Mouse (Mus musculus): ENCODE data around the gene Wscd2. TPM values are rescaled to one million over a fixed set of nuclear protein-coding genes. Genes with fewer than 3 reads are reported as not detected.

The Wscd2 gene
- polyA plus RNA-seq, 1 experiment from 2014 or later, result 2.5 TPM

GRCm38 (mm10) chr5:113461998-113462625 is 28.0 kb upstream of the Wscd2 start:
- Histone ChIP-seq H3K9me3 (replicated peaks) (no peaks in the 10 kb centered on the region), H3K9ac (no peak overlapping the region), H3K27ac (no peak overlapping the region), H3K36me3 (no peaks in the 10 kb centered on the region), H3K4me3 (no peak overlapping the region), H3K27me3 (peaks cover 65% of the 10 kb centered on the region), H3K4me1 (replicated peaks) (no peaks in the 10 kb centered on the region), H3K4me2 (no peak overlapping the region)
- WGBS, result 41% methylated on average over 21 of the region's 21 CpGs
- ATAC-seq (replicated peaks; ENCODE audit: insufficient number of reproducible peaks, insufficient read depth, low FRiP score, low read depth), result no peak

GRCm38 (mm10) chr5:113464731-113465130 is 25.4 kb upstream of the Wscd2 start:
- Histone ChIP-seq H3K27me3 (peaks cover 69% of the 10 kb centered on the region), H3K36me3 (no peaks in the 10 kb centered on the region), H3K27ac (no peak overlapping the region), H3K9me3 (replicated peaks) (no peaks in the 10 kb centered on the region), H3K4me1 (replicated peaks) (no peaks in the 10 kb centered on the region), H3K4me2 (no peak overlapping the region), H3K9ac (no peak overlapping the region), H3K4me3 (no peak overlapping the region)
- WGBS, result 73% methylated on average over 6 of the region's 6 CpGs
- no peak for ATAC-seq (replicated peaks; ENCODE audit: insufficient number of reproducible peaks, insufficient read depth, low FRiP score, low read depth)

GRCm38 (mm10) chr5:113466536-113466935 is 23.6 kb upstream of the Wscd2 start:
- Histone ChIP-seq H3K27me3 (peaks cover 52% of the 10 kb centered on the region), H3K4me1 (replicated peaks) (no peaks in the 10 kb centered on the region)

GRCm38 (mm10) chr5:113467072-113467471 is 23.1 kb upstream of the Wscd2 start:
- Histone ChIP-seq H3K9ac (no peak overlapping the region), H3K27me3 (peaks cover 47% of the 10 kb centered on the region)
- WGBS, result 39% methylated on average over 4 of the region's 4 CpGs

More at GRCm38 (mm10) chr5:113466536-113466935, 23.6 kb upstream of the Wscd2 start:
- Histone ChIP-seq H3K4me2 (no peak overlapping the region), H3K36me3 (no peaks in the 10 kb centered on the region), H3K27ac (no peak overlapping the region), H3K9ac (no peak overlapping the region), H3K4me3 (no peak overlapping the region), H3K9me3 (replicated peaks) (no peaks in the 10 kb centered on the region)
- WGBS, result 66% methylated on average over 6 of the region's 6 CpGs
- ATAC-seq (replicated peaks; ENCODE audit: insufficient number of reproducible peaks, insufficient read depth, low FRiP score, low read depth), result no peak

GRCm38 (mm10) chr5:113467765-113468164 is 22.4 kb upstream of the Wscd2 start:
- H3K4me2 ChIP-seq, result no peak overlapping the region
- no peaks in the 10 kb centered on the region for H3K4me1 ChIP-seq (replicated peaks)
- WGBS, result 1% methylated on average over 8 of the region's 8 CpGs
- no peak overlapping the region for H3K4me3 ChIP-seq
- peaks cover 40% of the 10 kb centered on the region for H3K27me3 ChIP-seq
- no peak overlapping the region for H3K27ac ChIP-seq
- no peaks in the 10 kb centered on the region for H3K36me3 ChIP-seq
- no peak overlapping the region for H3K9ac ChIP-seq
- ATAC-seq (replicated peaks; ENCODE audit: insufficient number of reproducible peaks, insufficient read depth, low FRiP score, low read depth), result no peak
- no peaks in the 10 kb centered on the region for H3K9me3 ChIP-seq (replicated peaks)

More at GRCm38 (mm10) chr5:113467072-113467471, 23.1 kb upstream of the Wscd2 start:
- H3K4me2 ChIP-seq, result no peak overlapping the region
- no peak overlapping the region for H3K4me3 ChIP-seq
- H3K36me3 ChIP-seq, result no peaks in the 10 kb centered on the region
- no peak for ATAC-seq (replicated peaks; ENCODE audit: insufficient number of reproducible peaks, insufficient read depth, low FRiP score, low read depth)
- no peaks in the 10 kb centered on the region for H3K4me1 ChIP-seq (replicated peaks)
- H3K9me3 ChIP-seq (replicated peaks), result no peaks in the 10 kb centered on the region
- H3K27ac ChIP-seq, result no peak overlapping the region

GRCm38 (mm10) chr5:113468625-113469024 is 21.5 kb upstream of the Wscd2 start:
- Histone ChIP-seq H3K9ac (no peak overlapping the region), H3K9me3 (replicated peaks) (no peaks in the 10 kb centered on the region), H3K4me2 (no peak overlapping the region), H3K4me3 (no peak overlapping the region), H3K36me3 (no peaks in the 10 kb centered on the region), H3K27me3 (peaks cover 31% of the 10 kb centered on the region), H3K4me1 (replicated peaks) (no peaks in the 10 kb centered on the region), H3K27ac (no peak overlapping the region)
- 67% methylated on average over 5 of the region's 5 CpGs for WGBS
- ATAC-seq (replicated peaks; ENCODE audit: insufficient number of reproducible peaks, insufficient read depth, low FRiP score, low read depth), result no peak

DNA sequence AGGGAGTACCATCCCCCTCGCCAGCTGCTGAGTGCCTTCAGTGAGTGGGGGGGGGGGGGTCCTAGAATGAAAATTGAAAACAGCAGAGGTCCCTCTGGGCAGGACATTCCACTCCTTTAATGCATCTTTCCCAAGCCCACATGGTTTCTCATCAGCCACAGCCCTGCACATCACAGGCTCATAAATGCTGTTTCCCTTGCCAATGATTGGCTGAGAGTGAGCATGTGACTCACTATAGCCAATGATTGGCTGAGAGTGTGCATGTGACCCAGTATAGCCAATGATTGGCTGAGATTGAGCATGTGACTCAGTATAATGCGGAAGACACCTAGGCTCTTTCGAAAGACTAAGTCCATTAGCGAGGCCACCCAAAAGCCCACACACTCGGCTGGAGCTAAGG is 20.9 kb upstream of the Wscd2 start:
- no peak overlapping the region for H3K9ac ChIP-seq
- no peak overlapping the region for H3K4me2 ChIP-seq
- WGBS, result 86% methylated on average over 5 of the region's 5 CpGs
- ATAC-seq (replicated peaks; ENCODE audit: insufficient number of reproducible peaks, insufficient read depth, low FRiP score, low read depth), result no peak
- peaks cover 28% of the 10 kb centered on the region for H3K27me3 ChIP-seq
- no peak overlapping the region for H3K27ac ChIP-seq
- H3K9me3 ChIP-seq (replicated peaks), result no peaks in the 10 kb centered on the region
- H3K4me1 ChIP-seq (replicated peaks), result no peaks in the 10 kb centered on the region
- H3K36me3 ChIP-seq, result no peaks in the 10 kb centered on the region
- no peak overlapping the region for H3K4me3 ChIP-seq

DNA sequence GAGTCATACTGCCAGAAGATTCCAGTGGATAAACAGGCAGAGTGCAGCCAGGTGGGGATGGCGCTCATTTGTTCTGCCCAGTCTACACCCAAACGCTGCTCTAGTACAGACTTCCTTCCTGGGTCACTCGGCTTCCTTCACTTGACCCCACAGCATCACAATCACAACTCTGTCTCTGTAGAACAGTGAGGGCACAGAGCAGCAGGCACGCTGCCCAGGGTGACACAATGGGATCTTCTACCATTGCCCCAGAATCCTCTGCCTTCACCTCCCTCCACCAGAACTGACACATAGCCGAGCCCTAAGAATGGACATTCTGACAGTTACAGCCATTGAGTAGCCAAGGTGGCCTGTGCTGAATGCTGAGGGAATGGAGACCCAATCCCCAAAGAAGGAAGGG is 20.3 kb upstream of the Wscd2 start:
- Histone ChIP-seq H3K4me3 (no peak overlapping the region), H3K27ac (no peak overlapping the region), H3K9me3 (replicated peaks) (no peaks in the 10 kb centered on the region), H3K27me3 (peaks cover 26% of the 10 kb centered on the region), H3K4me2 (no peak overlapping the region), H3K4me1 (replicated peaks) (no peaks in the 10 kb centered on the region), H3K36me3 (no peaks in the 10 kb centered on the region), H3K9ac (no peak overlapping the region)
- WGBS, result 77% methylated on average over 5 of the region's 5 CpGs
- no peak for ATAC-seq (replicated peaks; ENCODE audit: insufficient number of reproducible peaks, insufficient read depth, low FRiP score, low read depth)

- Histone ChIP-seq H3K9me3 (replicated peaks) (no peaks in the 10 kb centered on the region), H3K4me3 (no peak overlapping the region), H3K9ac (no peak overlapping the region), H3K4me2 (no peak overlapping the region), H3K27ac (no peak overlapping the region), H3K27me3 (peaks cover 14% of the 10 kb centered on the region), H3K4me1 (replicated peaks) (peaks cover 3% of the 10 kb centered on the region), H3K36me3 (no peaks in the 10 kb centered on the region)
- no peak for ATAC-seq (replicated peaks; ENCODE audit: insufficient number of reproducible peaks, insufficient read depth, low FRiP score, low read depth)
- 39% methylated on average over 4 of the region's 4 CpGs for WGBS
Measured at GRCm38 (mm10) chr5:113471417-113471816, 18.7 kb upstream of the Wscd2 start.

GRCm38 (mm10) chr5:113472339-113472738 is 17.8 kb upstream of the Wscd2 start:
- Histone ChIP-seq H3K27me3 (peaks cover 10% of the 10 kb centered on the region), H3K4me3 (no peak overlapping the region), H3K4me2 (no peak overlapping the region), H3K9me3 (replicated peaks) (no peaks in the 10 kb centered on the region), H3K36me3 (no peaks in the 10 kb centered on the region), H3K27ac (no peak overlapping the region), H3K9ac (no peak overlapping the region), H3K4me1 (replicated peaks) (peaks cover 12% of the 10 kb centered on the region)
- 48% methylated on average over 7 of the region's 7 CpGs for WGBS
- no peak for ATAC-seq (replicated peaks; ENCODE audit: insufficient number of reproducible peaks, insufficient read depth, low FRiP score, low read depth)

DNA sequence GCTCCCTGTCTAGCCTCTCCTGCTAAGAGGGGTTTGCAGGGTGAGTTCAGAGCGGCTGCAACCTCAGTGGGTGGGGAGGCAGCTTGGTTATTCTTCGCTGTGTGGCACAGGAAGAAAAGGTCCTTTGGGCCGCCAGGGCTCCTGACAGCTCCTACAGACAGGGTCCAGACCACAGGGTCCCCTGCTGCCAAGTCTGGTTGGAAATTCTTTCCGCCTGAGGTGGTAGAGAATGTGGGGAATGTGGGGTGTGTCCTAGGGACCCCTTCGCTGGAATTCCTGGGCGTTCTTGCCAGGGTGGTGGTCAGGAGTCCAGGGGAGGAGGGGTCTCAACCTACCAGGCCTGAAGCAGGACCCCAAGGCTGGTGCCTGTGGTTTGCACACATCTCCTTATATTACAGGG is 13.3 kb upstream of the Wscd2 start:
- H3K4me2 ChIP-seq, result 0 out of 2 replicates have a peak overlapping the region, but pooled peaks have one; percentile 11
- peak; percentile 57 for ATAC-seq (replicated peaks; ENCODE audit: insufficient number of reproducible peaks, insufficient read depth, low FRiP score, low read depth)
- peak overlapping the region; percentile 55; the same call in 1 of the 2 replicates for H3K27ac ChIP-seq
- H3K27me3 ChIP-seq, result no peaks in the 10 kb centered on the region
- WGBS, result 9% methylated on average over 6 of the region's 6 CpGs
- no peak overlapping the region for H3K4me3 ChIP-seq
- H3K4me1 ChIP-seq (replicated peaks), result peaks cover 13% of the 10 kb centered on the region
- no peaks in the 10 kb centered on the region for H3K9me3 ChIP-seq (replicated peaks)
- no peaks in the 10 kb centered on the region for H3K36me3 ChIP-seq
- no peak overlapping the region for H3K9ac ChIP-seq

DNA sequence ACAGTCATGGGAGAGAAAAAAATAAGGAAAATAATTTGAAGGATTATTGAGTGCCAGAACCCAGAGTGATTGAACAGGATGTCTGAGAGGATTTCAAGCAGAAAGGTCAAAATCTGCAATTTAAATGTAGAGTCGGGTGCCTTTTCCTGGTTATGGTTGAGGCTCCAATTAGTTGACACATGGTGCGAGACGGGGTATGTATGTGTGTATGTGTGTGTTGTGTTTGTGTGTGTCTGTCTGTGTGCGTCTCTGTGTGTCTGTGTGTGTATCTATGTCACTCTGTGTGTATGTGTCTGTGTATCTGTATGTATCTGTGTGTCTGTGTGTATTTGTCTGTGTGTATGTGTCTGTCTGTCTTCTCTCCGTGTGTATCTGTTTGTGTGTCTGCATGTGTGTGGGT is 11.1 kb upstream of the Wscd2 start:
- no peak for ATAC-seq (replicated peaks; ENCODE audit: insufficient number of reproducible peaks, insufficient read depth, low FRiP score, low read depth)
- no peak overlapping the region for H3K27ac ChIP-seq
- H3K4me2 ChIP-seq, result no peak overlapping the region
- peaks cover 13% of the 10 kb centered on the region for H3K4me1 ChIP-seq (replicated peaks)
- H3K4me3 ChIP-seq, result no peak overlapping the region
- H3K27me3 ChIP-seq, result no peaks in the 10 kb centered on the region
- no peaks in the 10 kb centered on the region for H3K36me3 ChIP-seq
- H3K9ac ChIP-seq, result no peak overlapping the region
- WGBS, result 81% methylated on average over 5 of the region's 5 CpGs
- no peaks in the 10 kb centered on the region for H3K9me3 ChIP-seq (replicated peaks)
